Mouse (Mus musculus) myocyte (in vitro differentiated cells): ENCODE results near the gene Tbata. TPM values are rescaled to one million over a fixed set of nuclear protein-coding genes. Genes with fewer than 3 reads are reported as not detected.

Source experiments
- H3K27me3 ChIP-seq: one replicate; pipeline ENCODE4 v1.6.1; 2011; ENCODE audit not compliant: control insufficient read depth, insufficient read depth, insufficient read length
- H3K36me3 ChIP-seq: one replicate; pipeline ENCODE4 v1.6.1; 2011; ENCODE audit not compliant: control insufficient read depth, insufficient read depth
- H3K4me2 ChIP-seq: one replicate; pipeline ENCODE4 v1.6.1; 2011; ENCODE audit warnings: low read depth, control low read depth
- H3K4me3 ChIP-seq: one replicate; pipeline ENCODE4 v1.5.1; 2011; ENCODE audit warnings: mild to moderate bottlenecking, control low read depth, moderate library complexity
- H3K79me2 ChIP-seq: one replicate; pipeline ENCODE4 v1.6.1; 2011; ENCODE audit not compliant: control insufficient read depth, insufficient read depth
- H3ac ChIP-seq: one replicate; pipeline ENCODE4 v1.6.1; 2011; ENCODE audit not compliant: control insufficient read depth, insufficient read length
- CEBPB ChIP-seq: IDR thresholded peaks from 2 replicates; pipeline ENCODE4 v1.6.1; 2011; ENCODE audit warnings: mild to moderate bottlenecking, moderate library complexity; ENCODE audit not compliant: poor library complexity, insufficient read depth, severe bottlenecking
- E2F4 ChIP-seq: IDR thresholded peaks from one replicate; pipeline ENCODE4 v1.6.1; 2011; ENCODE audit warnings: mild to moderate bottlenecking, control low read depth, moderate library complexity; ENCODE audit not compliant: insufficient read depth
- MAX ChIP-seq: IDR thresholded peaks from one replicate; pipeline ENCODE4 v1.6.1; 2011; ENCODE audit warnings: low read depth, mild to moderate bottlenecking, control low read depth
- MYOD1 ChIP-seq, 3 experiments: IDR thresholded peaks; one replicate each; pipeline ENCODE4 v1.6.1; 2011; ENCODE audit warnings: control low read depth in 2 of 3, low read depth in 2 of 3, mild to moderate bottlenecking in 2 of 3, moderate library complexity in 1 of 3; ENCODE audit not compliant: insufficient read length in 2 of 3, control insufficient read depth in 1 of 3
- MYOG ChIP-seq, 3 experiments: IDR thresholded peaks; one replicate each; pipeline ENCODE4 v1.6.1; 2011; ENCODE audit warnings: control low read depth in 2 of 3, low read depth in 2 of 3, mild to moderate bottlenecking in 2 of 3; ENCODE audit not compliant: insufficient read length in 2 of 3, control insufficient read depth in 1 of 3, insufficient read depth in 1 of 3
- POLR2A ChIP-seq: IDR thresholded peaks from one replicate; pipeline ENCODE4 v1.6.1; 2011; ENCODE audit warnings: low read depth, mild to moderate bottlenecking, control low read depth, moderate library complexity; ENCODE audit not compliant: insufficient read length
- POLR2AphosphoS2 ChIP-seq: IDR thresholded peaks from one replicate; pipeline ENCODE4 v1.6.1; 2011; ENCODE audit warnings: low read depth, control low read depth; ENCODE audit not compliant: insufficient read length
- REST ChIP-seq: IDR thresholded peaks from one replicate; pipeline ENCODE4 v1.6.1; 2011; ENCODE audit warnings: mild to moderate bottlenecking, control low read depth, moderate library complexity; ENCODE audit not compliant: insufficient read depth, insufficient read length
- SRF ChIP-seq: IDR thresholded peaks from one replicate; pipeline ENCODE4 v1.6.1; 2011; ENCODE audit warnings: low read depth; ENCODE audit not compliant: control insufficient read depth, insufficient read length
- TCF12 ChIP-seq: IDR thresholded peaks from one replicate; pipeline ENCODE4 v1.6.1; 2011; ENCODE audit warnings: mild to moderate bottlenecking, control low read depth; ENCODE audit not compliant: poor library complexity, insufficient read depth, severe bottlenecking
- TCF3 ChIP-seq: IDR thresholded peaks from one replicate; pipeline ENCODE4 v1.6.1; 2011; ENCODE audit warnings: low read depth, control low read depth; ENCODE audit not compliant: insufficient read length
- USF1 ChIP-seq: IDR thresholded peaks from one replicate; pipeline ENCODE4 v1.6.1; 2011; ENCODE audit warnings: low read depth, mild to moderate bottlenecking, control low read depth, moderate library complexity
- polyA plus RNA-seq: library from polyadenylated mRNA; unstranded; fragments of >200 nt; fragmentation: generic; extraction: Trizol; gene quantifications from one replicate; pipeline ENCODE4 v1.2.1, GENCODE M21; 2012; ENCODE audit warnings: missing spikeins

Gene Tbata
- polyA plus RNA-seq, 1 experiment: not detected

GRCm38 (mm10) chr10:61149476-61149875, 22.3 kb upstream of the Tbata start:
- H3K27me3 ChIP-seq: no peaks in the 10 kb centered on the region
- TF ChIP-seq POLR2A (no peak), USF1 (no peak), TCF12 (no peak), MYOD1 (IDR thresholded peaks at IDR 0.05; ENCODE audit: control insufficient read depth in 1 of 3, insufficient read length in 2 of 3, low read depth in 2 of 3) (peak in 1 of 3 experiments; percentile 47)
- peaks cover 15% of the 10 kb centered on the region for H3K79me2 ChIP-seq
- H3K4me2 ChIP-seq: no peak overlapping the region
- no peak overlapping the region for H3K4me3 ChIP-seq
- H3ac ChIP-seq: no peak overlapping the region
- no peaks in the 10 kb centered on the region for H3K36me3 ChIP-seq

DNA sequence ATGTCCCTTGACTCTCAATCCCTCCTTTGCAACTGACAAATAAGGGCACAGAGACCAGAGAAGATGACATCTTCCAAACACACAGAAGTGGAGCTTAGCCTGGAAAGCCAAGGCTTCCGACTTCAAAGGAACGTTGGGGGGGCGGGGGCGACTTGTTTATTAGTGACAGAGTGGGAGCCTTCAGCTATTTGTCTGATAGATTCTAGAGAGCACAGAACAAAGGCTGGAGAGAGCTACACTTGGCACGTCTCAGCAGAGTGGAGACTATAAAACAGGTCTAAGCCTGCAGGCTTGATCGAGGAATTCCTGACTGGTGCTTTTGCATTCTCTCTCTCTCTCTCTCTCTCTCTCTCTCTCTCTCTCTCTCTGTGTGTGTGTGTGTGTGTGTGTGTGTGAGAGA, 21.1 kb upstream of the Tbata start:
- Histone ChIP-seq H3ac (no peak overlapping the region), H3K4me2 (no peak overlapping the region), H3K36me3 (no peaks in the 10 kb centered on the region), H3K79me2 (peaks cover 4% of the 10 kb centered on the region), H3K27me3 (no peaks in the 10 kb centered on the region), H3K4me3 (no peak overlapping the region)
- TF ChIP-seq TCF3 (no peak), TCF12 (no peak), USF1 (no peak), POLR2AphosphoS2 (no peak), E2F4 (no peak), REST (no peak), MYOG (IDR thresholded peaks at IDR 0.05; ENCODE audit: control insufficient read depth in 1 of 3, insufficient read depth in 1 of 3, insufficient read length in 2 of 3, low read depth in 2 of 3) (no peak), CEBPB (no peak)

- Histone ChIP-seq H3K4me3 (no peak overlapping the region), H3ac (no peak overlapping the region), H3K27me3 (no peaks in the 10 kb centered on the region), H3K4me2 (no peak overlapping the region), H3K36me3 (no peaks in the 10 kb centered on the region), H3K79me2 (no peaks in the 10 kb centered on the region)
- TF ChIP-seq POLR2AphosphoS2 (no peak), TCF12 (no peak), CEBPB (no peak), USF1 (no peak), REST (no peak)
These were observed 19.6 kb upstream of the Tbata start for GRCm38 (mm10) chr10:61152131-61152530.

GRCm38 (mm10) chr10:61155611-61156010, 16.1 kb upstream of the Tbata start:
- Histone ChIP-seq H3K4me2 (no peak overlapping the region), H3K4me3 (no peak overlapping the region), H3K79me2 (no peaks in the 10 kb centered on the region), H3K27me3 (no peaks in the 10 kb centered on the region), H3K36me3 (no peaks in the 10 kb centered on the region), H3ac (no peak overlapping the region)
- TF ChIP-seq REST: no peak
- no peak for TF ChIP-seq SRF
- no peak for TF ChIP-seq POLR2AphosphoS2
- no peak for TF ChIP-seq MYOD1 (IDR thresholded peaks at IDR 0.05; ENCODE audit: control insufficient read depth in 1 of 3, insufficient read length in 2 of 3, low read depth in 2 of 3)
- no peak for TF ChIP-seq POLR2A

GRCm38 (mm10) chr10:61156453-61156852, 15.3 kb upstream of the Tbata start:
- Histone ChIP-seq H3K4me3 (no peak overlapping the region), H3ac (no peak overlapping the region), H3K4me2 (no peak overlapping the region), H3K36me3 (no peaks in the 10 kb centered on the region), H3K27me3 (no peaks in the 10 kb centered on the region), H3K79me2 (no peaks in the 10 kb centered on the region)
- no peak for TF ChIP-seq MAX

- H3K79me2 ChIP-seq: no peaks in the 10 kb centered on the region
- no peak overlapping the region for H3K4me2 ChIP-seq
- H3K36me3 ChIP-seq: no peaks in the 10 kb centered on the region
- H3K27me3 ChIP-seq: no peaks in the 10 kb centered on the region
- TF ChIP-seq POLR2AphosphoS2: no peak
- no peak for TF ChIP-seq MYOG (IDR thresholded peaks at IDR 0.05; ENCODE audit: control insufficient read depth in 1 of 3, insufficient read depth in 1 of 3, insufficient read length in 2 of 3, low read depth in 2 of 3)
- no peak for TF ChIP-seq E2F4
- no peak for TF ChIP-seq CEBPB
- TF ChIP-seq USF1: no peak
- no peak for TF ChIP-seq MAX
- no peak for TF ChIP-seq REST
- no peak for TF ChIP-seq TCF3
- no peak overlapping the region for H3ac ChIP-seq
- H3K4me3 ChIP-seq: no peak overlapping the region
These were observed 13.2 kb upstream of the Tbata start for GRCm38 (mm10) chr10:61158594-61158993.
